In genomic region chr7:64058282-64058872, GRCm38 (mm10) we compare ENCODE assay signal across 8 mouse cellular contexts.
DNase-seq lines count a peak whose midpoint lies in the region; ATAC-seq and TF ChIP-seq lines count a peak whose summit lies in the region.

No protein-coding gene starts in this region.

- 0 out of 2 replicates have a peak, but pooled peaks have one; percentile 38 for TF ChIP-seq EP300 in ES-Bruce4 (IDR thresholded peaks at IDR 0.05; ENCODE audit: insufficient read depth, low read depth, low read length)
- TF ChIP-seq EP300 in liver, postnatal 0 days (IDR thresholded peaks at IDR 0.05; ENCODE audit: low read depth): no peak

- H3K9ac ChIP-seq in kidney, embryonic 15.5 days: no peak overlapping the region
- no peak overlapping the region for H3K9ac ChIP-seq in ES-Bruce4 (ENCODE audit: low read depth, poor library complexity, severe bottlenecking)
- H3K9ac ChIP-seq in embryonic facial prominence, embryonic 12.5 days: no peak overlapping the region
- peak overlapping the region; percentile 48; the same call in 1 of the 2 replicates for H3K9ac ChIP-seq in liver, postnatal 0 days (replicated peaks)
- no peak overlapping the region for H3K9ac ChIP-seq in forebrain, postnatal 0 days

- no peaks in the 10 kb centered on the region for H3K27me3 ChIP-seq in kidney, embryonic 15.5 days
- H3K27me3 ChIP-seq in ES-Bruce4 (ENCODE audit: control insufficient read depth, insufficient read depth, low read length, poor library complexity, severe bottlenecking): no peaks in the 10 kb centered on the region
- H3K27me3 ChIP-seq in embryonic facial prominence, embryonic 12.5 days: no peaks in the 10 kb centered on the region
- H3K27me3 ChIP-seq in liver, postnatal 0 days (ENCODE audit: insufficient read depth, low read length): no peaks in the 10 kb centered on the region
- H3K27me3 ChIP-seq in forebrain, postnatal 0 days (ENCODE audit: insufficient read depth, low read length): no peaks in the 10 kb centered on the region

- no peak overlapping the region for H3K4me2 ChIP-seq in kidney, embryonic 15.5 days
- H3K4me2 ChIP-seq in embryonic facial prominence, embryonic 12.5 days (replicated peaks): no peak overlapping the region
- peak overlapping the region; percentile 48 for H3K4me2 ChIP-seq in liver, postnatal 0 days (ENCODE audit: low read depth, low read length)
- no peak overlapping the region for H3K4me2 ChIP-seq in forebrain, postnatal 0 days (ENCODE audit: low read depth)

- peaks cover 4% of the 10 kb centered on the region for H3K4me1 ChIP-seq in kidney, embryonic 15.5 days
- peaks cover 8% of the 10 kb centered on the region for H3K4me1 ChIP-seq in ES-Bruce4 (ENCODE audit: control insufficient read depth, insufficient read depth, low read length)
- H3K4me1 ChIP-seq in embryonic facial prominence, embryonic 12.5 days: no peaks in the 10 kb centered on the region
- peaks cover 26% of the 10 kb centered on the region for H3K4me1 ChIP-seq in liver, postnatal 0 days (ENCODE audit: insufficient read depth)
- no peaks in the 10 kb centered on the region for H3K4me1 ChIP-seq in forebrain, postnatal 0 days (ENCODE audit: insufficient read depth)

- no peaks in the 10 kb centered on the region for H3K9me3 ChIP-seq in kidney, embryonic 15.5 days (replicated peaks)
- H3K9me3 ChIP-seq in ES-Bruce4 (replicated peaks; ENCODE audit: control insufficient read depth, insufficient read depth, low read length, poor library complexity, severe bottlenecking): no peaks in the 10 kb centered on the region
- no peaks in the 10 kb centered on the region for H3K9me3 ChIP-seq in embryonic facial prominence, embryonic 12.5 days
- no peaks in the 10 kb centered on the region for H3K9me3 ChIP-seq in liver, postnatal 0 days (ENCODE audit: low read length)
- H3K9me3 ChIP-seq in forebrain, postnatal 0 days (ENCODE audit: low read length): no peaks in the 10 kb centered on the region

- H3K36me3 ChIP-seq in kidney, embryonic 15.5 days: no peaks in the 10 kb centered on the region
- no peaks in the 10 kb centered on the region for H3K36me3 ChIP-seq in ES-Bruce4 (ENCODE audit: control insufficient read depth, insufficient read depth, low read length, poor library complexity, severe bottlenecking)
- no peaks in the 10 kb centered on the region for H3K36me3 ChIP-seq in embryonic facial prominence, embryonic 12.5 days
- H3K36me3 ChIP-seq in liver, postnatal 0 days (replicated peaks; ENCODE audit: insufficient read depth, low read length): no peaks in the 10 kb centered on the region
- no peaks in the 10 kb centered on the region for H3K36me3 ChIP-seq in forebrain, postnatal 0 days (ENCODE audit: insufficient read depth)

- no peak for ATAC-seq in kidney, embryonic 15.5 days (replicated peaks; ENCODE audit: low FRiP score)
- no peak for ATAC-seq in embryonic facial prominence, embryonic 12.5 days (ENCODE audit: insufficient number of reproducible peaks, insufficient read depth, low FRiP score, low TSS enrichment)
- peak; percentile 9; the same call in 1 of the 2 replicates for ATAC-seq in liver, postnatal 0 days
- ATAC-seq in forebrain, postnatal 0 days: no peak

- no peak for DNase-seq in kidney, adult 8-10 months
- DNase-seq in liver, postnatal 0 days: no peak
- DNase-seq in kidney, postnatal 36 days: no peak
- DNase-seq in right cerebral cortex, postnatal 14 days: no peak
- no peak for DNase-seq in forebrain, postnatal 0 days

- TF ChIP-seq CTCF in ES-Bruce4 (IDR thresholded peaks at IDR 0.05; ENCODE audit: low read depth, low read length): no peak
- no peak for TF ChIP-seq CTCF in liver, postnatal 0 days (IDR thresholded peaks at IDR 0.05; ENCODE audit: low read depth)
- TF ChIP-seq CTCF in forebrain, postnatal 0 days (IDR thresholded peaks at IDR 0.05; ENCODE audit: low read depth): no peak

- no peak for TF ChIP-seq POLR2A in ES-Bruce4 (IDR thresholded peaks at IDR 0.05; ENCODE audit: insufficient read depth, low read length)

- 0 out of 2 replicates have a peak overlapping the region, but pooled peaks have one; percentile 48 for H3K27ac ChIP-seq in kidney, embryonic 15.5 days
- H3K27ac ChIP-seq in ES-Bruce4 (ENCODE audit: insufficient read depth, low read length): peak overlapping the region; percentile 50
- H3K27ac ChIP-seq in embryonic facial prominence, embryonic 12.5 days: 0 out of 2 replicates have a peak overlapping the region, but pooled peaks have one; percentile 46
- peak overlapping the region; percentile 87 for H3K27ac ChIP-seq in liver, postnatal 0 days (ENCODE audit: low read depth)
- no peak overlapping the region for H3K27ac ChIP-seq in forebrain, postnatal 0 days (ENCODE audit: low read depth, low read length)

- WGBS in kidney, embryonic 15.5 days: 42% methylated on average over 4 of the region's 4 CpGs
- 28% methylated on average over 4 of the region's 4 CpGs for WGBS in embryonic facial prominence, embryonic 12.5 days
- WGBS in liver, postnatal 0 days (ENCODE audit: insufficient replicate concordance): 26% methylated on average over 4 of the region's 4 CpGs
- 40% methylated on average over 4 of the region's 4 CpGs for WGBS in forebrain, postnatal 0 days

- H3K4me3 ChIP-seq in kidney, embryonic 15.5 days (replicated peaks): no peak overlapping the region
- no peak overlapping the region for H3K4me3 ChIP-seq in ES-Bruce4 (ENCODE audit: low read depth, low read length)
- H3K4me3 ChIP-seq in embryonic facial prominence, embryonic 12.5 days: no peak overlapping the region
- no peak overlapping the region for H3K4me3 ChIP-seq in liver, postnatal 0 days (ENCODE audit: low read depth, low read length)
- H3K4me3 ChIP-seq in forebrain, postnatal 0 days (ENCODE audit: low read depth, low read length): no peak overlapping the region
